Comparison of ENCODE assay signal across 10 mouse cellular contexts in genomic region chr4:144988443-144989206, GRCm38 (mm10).
DNase-seq lines count a peak whose midpoint lies in the region; ATAC-seq lines count a peak whose summit lies in the region.
"Had no signal": no experiment of that assay in that cellular context is flagged by ENCODE, and none has a peak within 500 bp of the region (broad histone marks: within the 10 kb centered on the region; RNA-seq: fewer than 3 reads in every experiment).

No protein-coding gene starts in this region.

- H3K27ac ChIP-seq in limb, embryonic 11.5 days (replicated peaks; ENCODE audit: low read depth, low read length), result no peak overlapping the region; the same call in none of the 2 replicates
- H3K27ac ChIP-seq: neural tube, embryonic 12.5 days had no signal

- H3K9me3 ChIP-seq in limb, embryonic 11.5 days (ENCODE audit: control insufficient read depth, low read length), result no peaks in the 10 kb centered on the region
- H3K9me3 ChIP-seq: neural tube, embryonic 12.5 days had no signal

- peak; percentile 51 for DNase-seq in embryo, embryonic 10 days (ENCODE audit: low spot score)
- no peak for DNase-seq in embryo, embryonic 9.5 days (ENCODE audit: extremely low spot score)
- peak; percentile 32 for DNase-seq in urinary bladder, postnatal 14 days (ENCODE audit: low spot score)
- DNase-seq in urinary bladder, postnatal 25 days (ENCODE audit: low spot score), result no peak
- peak; percentile 61 for DNase-seq in limb, embryonic 11.5 days (ENCODE audit: low spot score)
- no peak for DNase-seq in adrenal gland, postnatal 10 days
- no peak for DNase-seq in left cerebral cortex, adult 18-20 months (ENCODE audit: low spot score in 2 of 2)
- DNase-seq in spleen, postnatal 10 days (ENCODE audit: low spot score in 2 of 2), result no peak
- DNase-seq: gastrocnemius, postnatal 14 days had no signal

- H3K4me1 ChIP-seq in limb, embryonic 11.5 days (ENCODE audit: control insufficient read depth, insufficient read depth, low read length), result peaks cover 28% of the 10 kb centered on the region

- no peak overlapping the region for H3K4me3 ChIP-seq in limb, embryonic 11.5 days (ENCODE audit: low read depth, low read length)
- H3K4me3 ChIP-seq: neural tube, embryonic 12.5 days had no signal

- no peaks in the 10 kb centered on the region for H3K36me3 ChIP-seq in limb, embryonic 11.5 days (ENCODE audit: control insufficient read depth, insufficient read depth, low read length)
- H3K36me3 ChIP-seq: neural tube, embryonic 12.5 days had no signal

- H3K9ac ChIP-seq in limb, embryonic 11.5 days (ENCODE audit: low read length), result no peak overlapping the region
- H3K9ac ChIP-seq: neural tube, embryonic 12.5 days had no signal

- H3K27me3 ChIP-seq in limb, embryonic 11.5 days (ENCODE audit: control insufficient read depth, insufficient read depth, low read length), result no peaks in the 10 kb centered on the region
- H3K27me3 ChIP-seq: neural tube, embryonic 12.5 days had no signal

- H3K4me2 ChIP-seq in limb, embryonic 11.5 days (ENCODE audit: low read depth, severe bottlenecking), result no peak overlapping the region
- H3K4me2 ChIP-seq: neural tube, embryonic 12.5 days had no signal

- no peak; the same call in 1 of the 2 replicates for ATAC-seq in limb, embryonic 11.5 days (ENCODE audit: insufficient number of reproducible peaks, low FRiP score, low TSS enrichment, low read depth)

- WGBS in limb, embryonic 11.5 days, result 25% methylated on average over 5 of the region's 5 CpGs

Comparison
In these comparisons a context has a peak if more than half of its experiments do, and no peak if none do; other contexts are left out.
1. DNase-seq: peak in embryo, embryonic 10 days (single experiment), urinary bladder, postnatal 14 days (single experiment) and limb, embryonic 11.5 days (single experiment); none in embryo, embryonic 9.5 days (single experiment), urinary bladder, postnatal 25 days (single experiment), adrenal gland, postnatal 10 days (single experiment), left cerebral cortex, adult 18-20 months (0 of 2) and spleen, postnatal 10 days (0 of 2).